Mouse (Mus musculus) MEL (cell line): ENCODE measurements around the gene Nme1. TPM values are rescaled to one million over a fixed set of nuclear protein-coding genes. Genes with fewer than 3 reads are reported as not detected.

Experiments
- DNase-seq: peaks from one replicate; pipeline ENCODE4 v3.0.0; 2011; ENCODE audit warnings: low read depth, low spot score
- H3K27ac ChIP-seq: 2 replicates; pipeline ENCODE4 v1.5.1; 2012; ENCODE audit warnings: low read depth, mild to moderate bottlenecking, control low read depth, low read length, moderate library complexity; ENCODE audit not compliant: control insufficient read depth
- H3K27me3 ChIP-seq, 2 experiments: fragments of 150-350 bp in 1 of 2; sonication (generic) in 1 of 2; 2 replicates each; pipeline ENCODE4 v1.6.1; 2012; ENCODE audit warnings: low read length in 2 of 2, mild to moderate bottlenecking in 2 of 2, improper control_type of control experiment in 1 of 2, moderate library complexity in 1 of 2; ENCODE audit not compliant: insufficient read depth in 2 of 2, control insufficient read depth in 1 of 2
- H3K36me3 ChIP-seq, 2 experiments: 2 replicates each; pipeline ENCODE4 v1.6.1; 2012 to 2014; ENCODE audit warnings: low read length in 2 of 2, improper control_type of control experiment in 1 of 2, inconsistent platforms in 1 of 2, mild to moderate bottlenecking in 1 of 2; ENCODE audit not compliant: insufficient read depth in 2 of 2, control insufficient read depth in 1 of 2
- H3K4me1 ChIP-seq, 2 experiments: fragments of 150-350 bp in 1 of 2; sonication (generic) in 1 of 2; 2 replicates each; pipeline ENCODE4 v1.6.1; 2012; ENCODE audit warnings: low read length in 2 of 2, improper control_type of control experiment in 1 of 2, mild to moderate bottlenecking in 1 of 2; ENCODE audit not compliant: insufficient read depth in 2 of 2, control insufficient read depth in 1 of 2
- H3K4me3 ChIP-seq, 2 experiments: fragments of 150-350 bp in 1 of 2; sonication (generic) in 1 of 2; 2 replicates each; pipeline ENCODE4 v1.5.1; 2012; ENCODE audit warnings: low read depth in 2 of 2, low read length in 2 of 2, mild to moderate bottlenecking in 2 of 2, moderate library complexity in 2 of 2, control low read depth in 1 of 2, improper control_type of control experiment in 1 of 2; ENCODE audit not compliant: control insufficient read depth in 1 of 2, insufficient read depth in 1 of 2
- H3K79me2 ChIP-seq: 2 replicates; pipeline ENCODE4 v1.6.1; 2012; ENCODE audit warnings: mild to moderate bottlenecking, low read length, moderate library complexity; ENCODE audit not compliant: control insufficient read depth, poor library complexity, insufficient read depth
- H3K9ac ChIP-seq: 2 replicates; pipeline ENCODE4 v1.6.1; 2012; ENCODE audit warnings: low read depth, mild to moderate bottlenecking, control low read depth, low read length, moderate library complexity; ENCODE audit not compliant: control insufficient read depth, poor library complexity, severe bottlenecking
- H3K9me3 ChIP-seq: fragments of 150-350 bp; sonication (generic); replicated peaks from 2 replicates; pipeline ENCODE4 v1.6.1; 2012; ENCODE audit warnings: mild to moderate bottlenecking, low read length, improper control_type of control experiment, moderate library complexity; ENCODE audit not compliant: insufficient read depth
- CHD1 ChIP-seq: IDR thresholded peaks from 2 replicates; pipeline ENCODE4 v1.6.1; 2012; ENCODE audit warnings: low read depth, mild to moderate bottlenecking, inconsistent platforms, low read length, improper control_type of control experiment
- CHD2 ChIP-seq: IDR thresholded peaks from 2 replicates; pipeline ENCODE4 v1.6.1; 2011; ENCODE audit warnings: low read length, improper control_type of control experiment
- E2F4 ChIP-seq: IDR thresholded peaks from 2 replicates; pipeline ENCODE4 v1.6.1; 2011; ENCODE audit warnings: low read depth, low read length, improper control_type of control experiment, borderline replicate concordance
- ELF1 ChIP-seq: IDR thresholded peaks from 2 replicates; pipeline ENCODE4 v1.6.1; 2014; ENCODE audit warnings: low read depth, mild to moderate bottlenecking, inconsistent platforms, low read length, improper control_type of control experiment, moderate library complexity
- EP300 ChIP-seq, 2 experiments: IDR thresholded peaks; 2 replicates each; pipeline ENCODE4 v1.6.1; 2011; ENCODE audit warnings: improper control_type of control experiment in 2 of 2, low read length in 2 of 2, low read depth in 1 of 2, mild to moderate bottlenecking in 1 of 2
- ETS1 ChIP-seq: IDR thresholded peaks from 2 replicates; pipeline ENCODE4 v1.6.1; 2012; ENCODE audit warnings: low read depth, mild to moderate bottlenecking, inconsistent platforms, low read length, improper control_type of control experiment, moderate library complexity
- GABPA ChIP-seq: IDR thresholded peaks from 2 replicates; pipeline ENCODE4 v1.6.1; 2012; ENCODE audit warnings: low read depth, mild to moderate bottlenecking, inconsistent platforms, low read length, improper control_type of control experiment, moderate library complexity
- HCFC1 ChIP-seq: IDR thresholded peaks from 2 replicates; pipeline ENCODE4 v1.6.1; 2012; ENCODE audit warnings: low read depth, mild to moderate bottlenecking, inconsistent platforms, low read length, improper control_type of control experiment, moderate library complexity
- JUND ChIP-seq: IDR thresholded peaks from 2 replicates; pipeline ENCODE4 v1.6.1; 2011; ENCODE audit warnings: low read depth, mild to moderate bottlenecking, improper control_type of control experiment, low read length
- MEF2A ChIP-seq: IDR thresholded peaks from 2 replicates; pipeline ENCODE4 v1.6.1; 2014; ENCODE audit warnings: low read depth, mild to moderate bottlenecking, inconsistent platforms, low read length, improper control_type of control experiment; ENCODE audit not compliant: poor library complexity, insufficient replicate concordance, severe bottlenecking; ENCODE audit errors: extremely low read depth
- MYC ChIP-seq: IDR thresholded peaks from 2 replicates; pipeline ENCODE4 v1.6.1; 2011; ENCODE audit warnings: low read depth, mild to moderate bottlenecking, low read length, improper control_type of control experiment, moderate library complexity
- POLR2AphosphoS2 ChIP-seq: IDR thresholded peaks from 2 replicates; pipeline ENCODE4 v1.6.1; 2011; ENCODE audit warnings: low read length, improper control_type of control experiment
- RCOR1 ChIP-seq: IDR thresholded peaks from 2 replicates; pipeline ENCODE4 v1.6.1; 2012; ENCODE audit warnings: low read depth, mild to moderate bottlenecking, inconsistent platforms, low read length, improper control_type of control experiment
- SMC3 ChIP-seq: IDR thresholded peaks from 2 replicates; pipeline ENCODE4 v1.6.1; 2011; ENCODE audit warnings: low read depth, low read length, improper control_type of control experiment
- TAL1 ChIP-seq: IDR thresholded peaks from 2 replicates; pipeline ENCODE4 v1.6.1; 2012; ENCODE audit warnings: mild to moderate bottlenecking, inconsistent platforms, low read length, moderate library complexity, mixed read lengths
- ZNF384 ChIP-seq: IDR thresholded peaks from 2 replicates; pipeline ENCODE4 v1.6.1; 2012; ENCODE audit warnings: low read depth, mild to moderate bottlenecking, inconsistent platforms, low read length, improper control_type of control experiment
- polyA plus RNA-seq, 2 experiments: library from polyadenylated mRNA; stranded (reverse) in 1 of 2; unstranded in 1 of 2; fragments of >175 nt in 1 of 2; fragments of >200 nt in 1 of 2; gene quantifications; 2 replicates each; pipeline versions ENCODE4 v1.2.1 to v1.2.4; 2012; ENCODE audit warnings: low replicate concordance in 2 of 2, low read depth in 1 of 2; ENCODE audit not compliant: insufficient read length in 2 of 2, insufficient read depth in 1 of 2, missing spikeins in 1 of 2
- total RNA-seq: library from RNA; depleted of rRNA; stranded (reverse); fragments of 300-350 nt; gene quantifications from 2 replicates; pipeline ENCODE4 v1.2.3, GENCODE M21; 2012

The Nme1 gene
- total and polyA plus RNA-seq, 3 experiments = 131 to 210 TPM; not detected in 1

DNA sequence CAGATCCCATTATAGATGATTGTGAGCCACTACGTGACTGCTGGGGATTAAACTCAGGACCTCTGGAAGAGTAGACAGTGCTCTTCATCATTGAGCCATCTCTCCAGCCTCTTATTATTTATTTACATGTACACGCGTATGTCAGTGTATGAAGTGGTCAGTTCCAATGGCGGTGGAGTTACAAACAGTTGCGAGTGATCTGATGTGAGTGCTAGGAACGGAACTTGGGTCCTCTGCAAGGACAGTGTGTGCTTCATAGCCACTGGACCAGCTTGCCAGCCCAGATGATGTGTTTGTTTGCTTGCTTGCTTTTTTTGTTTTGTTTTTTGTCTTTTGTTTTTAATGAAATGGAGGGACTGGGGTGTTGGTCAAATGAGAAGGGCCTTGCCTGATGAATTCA is 850 bp upstream of the Nme1 start:
- H3K36me3 ChIP-seq = peaks cover 8 to 27% of the 10 kb centered on the region in 2 experiments
- H3K9me3 ChIP-seq = no peaks in the 10 kb centered on the region
- DNase-seq = no peak
- peak overlapping the region; percentile 56; the same call in 1 of the 2 replicates for H3K9ac ChIP-seq
- H3K27me3 ChIP-seq = peaks cover 0 to 3% of the 10 kb centered on the region in 2 experiments; a peak in 2 of 4 replicates
- TF ChIP-seq SMC3 (no peak), CHD2 (no peak), ZNF384 (no peak), ETS1 (no peak), GABPA (no peak), RCOR1 (no peak), POLR2AphosphoS2 (no peak), ELF1 (no peak), EP300 (IDR thresholded peaks at IDR 0.05; ENCODE audit: low read depth in 1 of 2, low read length in 2 of 2) (no peak), MEF2A (no peak), HCFC1 (no peak), TAL1 (no peak), MYC (no peak)
- peaks cover 31% of the 10 kb centered on the region for H3K79me2 ChIP-seq
- no peak overlapping the region for H3K27ac ChIP-seq
- H3K4me3 ChIP-seq = peak overlapping the region in 1 of 2 experiments; percentile 52; a peak in 2 of 4 replicates
- H3K4me1 ChIP-seq = peaks cover 4 to 14% of the 10 kb centered on the region in 2 experiments

DNA sequence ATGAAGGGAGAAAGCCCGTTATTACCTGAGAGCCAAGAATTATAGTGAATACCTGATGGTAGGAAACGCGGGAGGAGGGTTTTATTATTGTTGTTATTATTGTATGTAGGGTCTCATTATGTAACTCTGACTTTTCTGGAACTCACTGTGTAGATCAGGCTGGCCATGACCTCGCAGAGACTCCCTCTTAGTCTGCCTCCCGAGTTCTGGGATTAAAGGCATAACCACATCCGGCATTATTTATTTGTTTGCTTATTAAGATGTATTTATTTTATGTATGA is 467 bp upstream of the Nme1 start:
- peak overlapping the region; percentile 56 for H3K9ac ChIP-seq
- no peak for TF ChIP-seq JUND
- TF ChIP-seq EP300 (IDR thresholded peaks at IDR 0.05; ENCODE audit: low read depth in 1 of 2, low read length in 2 of 2) = peak in 1 of 2 experiments; percentile 52; a peak in 2 of 4 replicates
- peak; percentile 58; the same call in 1 of the 2 replicates for TF ChIP-seq RCOR1
- peak overlapping the region; percentile 44 to 52 for H3K4me3 ChIP-seq
- H3K27me3 ChIP-seq = peaks cover 0 to 2% of the 10 kb centered on the region in 2 experiments; a peak in 1 of 4 replicates
- peaks cover 8 to 27% of the 10 kb centered on the region in 2 experiments for H3K36me3 ChIP-seq
- no peaks in the 10 kb centered on the region for H3K9me3 ChIP-seq
- H3K4me1 ChIP-seq = peaks cover 4 to 17% of the 10 kb centered on the region in 2 experiments
- peaks cover 35% of the 10 kb centered on the region for H3K79me2 ChIP-seq
- H3K27ac ChIP-seq = no peak overlapping the region
- no peak for DNase-seq

- peaks cover 4 to 21% of the 10 kb centered on the region in 2 experiments for H3K4me1 ChIP-seq
- peak; percentile 75 for DNase-seq
These were observed 940 bp downstream of the Nme1 start for GRCm38 (mm10) chr11:93967381-93967780.

More at GRCm38 (mm10) chr11:93967381-93967780, 940 bp downstream of the Nme1 start:
- TF ChIP-seq CHD1 = no peak; the same call in 1 of the 2 replicates
- 0 out of 2 replicates have a peak, but pooled peaks have one; percentile 11 for TF ChIP-seq E2F4
- Histone ChIP-seq H3K9me3 (no peaks in the 10 kb centered on the region), H3K27me3 (no peaks in the 10 kb centered on the region), H3K9ac (peak overlapping the region; percentile 82), H3K79me2 (peaks cover 40% of the 10 kb centered on the region), H3K36me3 (peaks cover 16 to 30% of the 10 kb centered on the region in 2 experiments), H3K27ac (peak overlapping the region; percentile 74), H3K4me3 (peak overlapping the region; percentile 66 to 74)
